ENCODE assay signal across 19 mouse cellular contexts in genomic region chr10:40105174-40105573, GRCm38 (mm10).
"Had no signal": no experiment of that assay in that cellular context is flagged by ENCODE, and none has a peak within 500 bp of the region (broad histone marks: within the 10 kb centered on the region; RNA-seq: fewer than 3 reads in every experiment).

No protein-coding gene starts in this region.

- H3K4me3 ChIP-seq: limb, embryonic 12.5 days; limb, embryonic 15.5 days; midbrain, embryonic 12.5 days; midbrain, embryonic 15.5 days; neural tube, embryonic 12.5 days; neural tube, embryonic 15.5 days; stomach, embryonic 15.5 days had no signal

- H3K27me3 ChIP-seq: limb, embryonic 12.5 days; limb, embryonic 15.5 days; midbrain, embryonic 12.5 days; midbrain, embryonic 15.5 days; neural tube, embryonic 12.5 days; neural tube, embryonic 15.5 days; stomach, embryonic 15.5 days had no signal

- H3K9ac ChIP-seq: limb, embryonic 12.5 days; limb, embryonic 15.5 days; lung, embryonic 14.5 days; midbrain, embryonic 12.5 days; midbrain, embryonic 15.5 days; neural tube, embryonic 12.5 days; neural tube, embryonic 15.5 days; stomach, embryonic 15.5 days had no signal

- H3K27ac ChIP-seq: limb, embryonic 12.5 days; limb, embryonic 15.5 days; macrophage; midbrain, embryonic 12.5 days; midbrain, embryonic 15.5 days; neural tube, embryonic 12.5 days; neural tube, embryonic 15.5 days; stomach, embryonic 15.5 days had no signal

- DNase-seq: kidney, adult 11 months; kidney, adult 9 months; kidney, postnatal 14 days; kidney, postnatal 4 days; left cerebral cortex, postnatal 4 days; lung, embryonic 14.5 days; right cerebral cortex, adult 18-20 months; right cerebral cortex, postnatal 14 days; spleen, adult 18-20 months; thymus, postnatal 25 days had no signal

- H3K36me3 ChIP-seq: limb, embryonic 12.5 days; limb, embryonic 15.5 days; midbrain, embryonic 12.5 days; midbrain, embryonic 15.5 days; neural tube, embryonic 12.5 days; neural tube, embryonic 15.5 days; stomach, embryonic 15.5 days had no signal

- H3K9me3 ChIP-seq: limb, embryonic 12.5 days; limb, embryonic 15.5 days; midbrain, embryonic 12.5 days; midbrain, embryonic 15.5 days; neural tube, embryonic 12.5 days; neural tube, embryonic 15.5 days; stomach, embryonic 15.5 days had no signal

- ATAC-seq: lung, postnatal 0 days; midbrain, embryonic 15.5 days had no signal

- H3K4me2 ChIP-seq: limb, embryonic 12.5 days; limb, embryonic 15.5 days; lung, embryonic 14.5 days; midbrain, embryonic 12.5 days; midbrain, embryonic 15.5 days; neural tube, embryonic 12.5 days; neural tube, embryonic 15.5 days; stomach, embryonic 15.5 days had no signal

- H3K4me1 ChIP-seq: midbrain, embryonic 12.5 days; midbrain, embryonic 15.5 days; neural tube, embryonic 12.5 days had no signal
